Mouse (Mus musculus) liver, embryonic 12.5 days (tissue): ENCODE measurements around the gene Stag3. TPM values are rescaled to one million over a fixed set of nuclear protein-coding genes. Genes with fewer than 3 reads are reported as not detected.

Experiments used
- ATAC-seq: fragments of 200-750 bp; cut with Nextera tagmentation; 2 replicates; pipeline ENCODE4 v1.8.0; 2017; ENCODE audit warnings: moderate number of reproducible peaks, mild to moderate bottlenecking, moderate library complexity
- H3K27ac ChIP-seq: fragments of 300-500 bp; sonication (generic); 2 replicates; pipeline ENCODE4 v1.5.1; 2016; ENCODE audit warnings: mild to moderate bottlenecking
- H3K27me3 ChIP-seq: fragments of 300-500 bp; sonication (generic); replicated peaks from 2 replicates; pipeline ENCODE4 v1.6.1; 2016; ENCODE audit warnings: mild to moderate bottlenecking, moderate library complexity
- H3K36me3 ChIP-seq: fragments of 300-500 bp; sonication (generic); 2 replicates; pipeline ENCODE4 v1.6.1; 2016; ENCODE audit warnings: mild to moderate bottlenecking, moderate library complexity
- H3K4me1 ChIP-seq: fragments of 300-500 bp; sonication (generic); 2 replicates; pipeline ENCODE4 v1.6.1; 2016
- H3K4me2 ChIP-seq: fragments of 300-500 bp; sonication (generic); 2 replicates; pipeline ENCODE4 v1.6.1; 2016; ENCODE audit warnings: mild to moderate bottlenecking, moderate library complexity
- H3K4me3 ChIP-seq: fragments of 300-500 bp; sonication (generic); 2 replicates; pipeline ENCODE4 v1.5.1; 2016; ENCODE audit warnings: mild to moderate bottlenecking, moderate library complexity
- H3K9ac ChIP-seq: fragments of 300-500 bp; sonication (generic); 2 replicates; pipeline ENCODE4 v1.6.1; 2016; ENCODE audit warnings: mild to moderate bottlenecking, moderate library complexity
- H3K9me3 ChIP-seq: fragments of 300-500 bp; sonication (generic); replicated peaks from 2 replicates; pipeline ENCODE4 v1.6.1; 2016; ENCODE audit warnings: mild to moderate bottlenecking, moderate library complexity
- WGBS: fragments of 180-500 bp; shearing (Covaris S2); methylation state at CpG from one replicate; pipeline ENCODE4 v1.1.7; 2016; ENCODE audit not compliant: insufficient replicate concordance; 5-methylcytosine and 5-hydroxymethylcytosine counted together
- polyA plus RNA-seq: library from polyadenylated mRNA; unstranded; fragments of >200 nt; fragmentation: Nextera tagmentation; extraction: Ambion mirVana; gene quantifications from 2 replicates; pipeline ENCODE4 v1.2.1, GENCODE M21; 2016

The Stag3 gene
- polyA plus RNA-seq, 1 experiment from 2014 or later: 3.1 TPM

GRCm38 (mm10) chr5:138271232-138271631 lies 8.8 kb upstream of the Stag3 start:
- Histone ChIP-seq H3K9me3 (no peaks in the 10 kb centered on the region), H3K27ac (no peak overlapping the region), H3K27me3 (peaks cover 63% of the 10 kb centered on the region), H3K36me3 (peaks cover 3% of the 10 kb centered on the region; the same call in 1 of the 2 replicates), H3K4me3 (no peak overlapping the region), H3K4me1 (peaks cover 11% of the 10 kb centered on the region; the same call in 1 of the 2 replicates), H3K4me2 (no peak overlapping the region), H3K9ac (no peak overlapping the region)
- no peak for ATAC-seq
- 45% methylated on average over 3 of the region's 3 CpGs for WGBS

GRCm38 (mm10) chr5:138272409-138272923 lies 7.6 kb upstream of the Stag3 start, which contains the start of gene Gal3st4:
Gene Gal3st4 (minus strand): TSS chr5:138272840.
- H3K9ac ChIP-seq: no peak within 1 kb of the TSS
- H3K27me3 ChIP-seq: peaks cover 75% of the 10 kb centered on the region
- no peak within 1 kb of the TSS for H3K4me2 ChIP-seq
- no peaks in the 10 kb centered on the region for H3K9me3 ChIP-seq
- ATAC-seq: no peak
- H3K4me1 ChIP-seq: peaks cover 11% of the 10 kb centered on the region; the same call in 1 of the 2 replicates
- H3K27ac ChIP-seq: no peak within 1 kb of the TSS
- WGBS: 17% methylated on average over 12 of the region's 12 CpGs
- no peak within 1 kb of the TSS for H3K4me3 ChIP-seq
- H3K36me3 ChIP-seq: no peaks in the 10 kb centered on the region

DNA sequence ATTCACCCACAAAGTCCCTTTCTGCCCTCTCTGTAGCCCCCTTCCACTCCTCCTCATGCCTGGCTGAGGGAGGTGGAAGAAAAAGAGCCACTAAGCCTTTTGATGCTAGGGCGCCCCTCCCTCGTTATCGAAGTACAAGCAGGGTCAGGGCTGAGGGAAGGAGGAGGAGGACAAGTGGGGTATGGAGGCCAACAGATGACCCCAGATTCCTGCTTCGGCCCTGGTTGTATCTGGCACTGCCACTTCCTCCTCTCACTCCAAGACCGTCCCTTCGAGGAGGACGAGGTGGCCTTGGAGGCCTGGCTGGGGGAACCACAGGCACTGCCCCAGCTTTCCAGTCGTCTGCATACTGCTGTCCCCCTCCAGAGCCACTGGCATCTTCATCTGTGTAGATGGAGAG lies 5.9 kb upstream of the Stag3 start:
- no peak overlapping the region for H3K27ac ChIP-seq
- H3K27me3 ChIP-seq: peaks cover 92% of the 10 kb centered on the region
- WGBS: 50% methylated on average over 8 of the region's 8 CpGs
- no peaks in the 10 kb centered on the region for H3K9me3 ChIP-seq
- no peak for ATAC-seq
- H3K9ac ChIP-seq: no peak overlapping the region
- H3K36me3 ChIP-seq: no peaks in the 10 kb centered on the region
- H3K4me2 ChIP-seq: no peak overlapping the region
- peaks cover 19% of the 10 kb centered on the region for H3K4me1 ChIP-seq
- no peak overlapping the region for H3K4me3 ChIP-seq

DNA sequence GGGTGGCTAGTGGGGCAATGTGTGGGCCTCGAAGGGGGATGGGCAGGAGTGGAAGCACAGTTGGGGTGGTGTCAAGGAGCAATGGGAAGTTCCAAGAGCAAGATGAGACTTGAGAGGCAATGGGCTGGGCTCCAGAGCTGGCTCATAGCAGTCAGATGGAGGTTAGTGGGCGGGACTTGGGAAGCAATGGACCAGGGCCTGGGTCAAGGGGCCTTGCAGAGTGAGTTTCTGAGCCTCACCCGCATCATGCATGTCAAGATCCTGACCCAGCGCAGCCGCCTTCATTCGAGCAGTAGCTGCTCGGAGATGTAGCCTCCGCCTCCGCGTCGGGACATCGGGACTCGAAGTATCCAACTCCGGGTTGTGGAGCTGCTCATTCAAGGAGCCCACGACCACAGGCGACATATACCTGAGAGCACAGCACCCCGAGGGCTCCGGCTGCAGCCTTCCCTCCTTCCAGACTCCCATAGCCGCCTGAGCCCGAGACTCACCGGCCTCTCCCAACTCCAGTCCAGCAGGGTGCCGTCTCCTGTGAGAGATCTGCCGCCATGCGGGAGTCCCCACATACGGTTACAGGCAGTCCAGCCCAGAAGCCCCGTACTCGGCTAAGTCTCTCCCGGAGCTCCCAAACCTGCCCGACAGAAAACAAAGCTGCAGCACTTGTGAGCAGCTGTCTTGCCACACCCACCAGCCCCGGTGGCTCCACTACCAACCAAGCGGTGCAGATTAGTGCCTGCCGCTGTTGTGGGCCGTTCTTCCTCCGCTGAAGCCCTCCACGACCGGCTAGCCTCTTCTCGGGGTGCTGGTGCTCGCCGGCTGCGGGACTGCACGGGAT lies 4.6 kb upstream of the Stag3 start:
- Histone ChIP-seq H3K27ac (no peak overlapping the region), H3K27me3 (peaks cover 93% of the 10 kb centered on the region)
- ATAC-seq: no peak

GRCm38 (mm10) chr5:138277994-138278393 lies 2.0 kb upstream of the Stag3 start:
- H3K36me3 ChIP-seq: no peaks in the 10 kb centered on the region
- ATAC-seq: no peak

More for the DNA sequence above, 4.6 kb upstream of the Stag3 start:
- H3K4me1 ChIP-seq: peaks cover 31% of the 10 kb centered on the region
- H3K9me3 ChIP-seq: no peaks in the 10 kb centered on the region
- H3K4me3 ChIP-seq: no peak overlapping the region
- no peaks in the 10 kb centered on the region for H3K36me3 ChIP-seq
- WGBS: 39% methylated on average over 41 of the region's 41 CpGs
- H3K4me2 ChIP-seq: peak overlapping the region; percentile 41
- no peak overlapping the region for H3K9ac ChIP-seq

DNA sequence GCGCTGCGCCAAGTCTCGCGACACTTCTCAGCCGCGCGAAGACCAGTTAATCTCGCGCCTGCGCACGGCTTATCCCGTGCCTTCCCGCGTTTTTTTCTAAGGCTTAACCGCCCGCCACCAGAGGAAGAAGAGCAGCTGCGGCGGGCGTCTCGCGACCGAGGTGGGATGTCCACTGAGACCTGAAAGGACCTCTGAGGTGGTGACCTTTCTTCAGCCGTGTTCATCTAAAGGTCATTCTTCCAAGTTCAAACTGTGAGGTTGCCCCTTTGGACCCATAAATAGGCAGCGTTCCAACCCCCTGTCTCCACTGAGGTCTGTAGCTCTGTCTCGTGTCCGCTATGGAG lies 357 bp downstream of the Stag3 start:
- H3K27me3 ChIP-seq: peaks cover 43% of the 10 kb centered on the region
- peak overlapping the region; percentile 81 for H3K4me2 ChIP-seq
- H3K36me3 ChIP-seq: no peaks in the 10 kb centered on the region
- H3K9me3 ChIP-seq: no peaks in the 10 kb centered on the region
- no peak for ATAC-seq
- no peak overlapping the region for H3K27ac ChIP-seq
- no peak overlapping the region for H3K9ac ChIP-seq
- peaks cover 26% of the 10 kb centered on the region for H3K4me1 ChIP-seq
- 20% methylated on average over 26 of the region's 26 CpGs for WGBS
- H3K4me3 ChIP-seq: peak overlapping the region; percentile 55

More at GRCm38 (mm10) chr5:138277994-138278393, 2.0 kb upstream of the Stag3 start:
- H3K4me3 ChIP-seq: no peak overlapping the region
- 80% methylated on average over 7 of the region's 7 CpGs for WGBS
- H3K27ac ChIP-seq: no peak overlapping the region
- H3K9me3 ChIP-seq: no peaks in the 10 kb centered on the region
- H3K9ac ChIP-seq: no peak overlapping the region
- no peak overlapping the region for H3K4me2 ChIP-seq
- peaks cover 32% of the 10 kb centered on the region for H3K4me1 ChIP-seq
- H3K27me3 ChIP-seq: peaks cover 67% of the 10 kb centered on the region

DNA sequence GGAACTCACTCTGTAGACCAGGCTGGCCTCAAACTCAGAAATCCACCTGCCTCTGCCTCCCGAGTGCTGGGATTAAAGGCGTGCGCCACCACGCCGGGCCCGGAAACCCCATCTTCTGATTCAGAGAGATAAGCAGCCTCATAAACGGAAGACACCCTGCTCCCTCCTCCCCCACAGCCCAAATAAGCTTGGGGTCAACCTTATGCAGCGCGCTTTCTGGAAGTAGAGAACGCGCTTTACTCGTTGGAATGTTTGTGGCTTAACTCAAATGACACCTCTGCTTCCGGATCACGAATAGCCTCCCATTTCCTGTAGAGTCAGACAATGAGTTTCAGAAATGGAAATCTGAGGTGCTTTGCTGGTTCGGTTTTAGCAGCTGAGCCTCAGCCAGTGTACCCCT lies 789 bp downstream of the Stag3 start:
- H3K27ac ChIP-seq: no peak overlapping the region
- 70% methylated on average over 15 of the region's 15 CpGs for WGBS

DNA sequence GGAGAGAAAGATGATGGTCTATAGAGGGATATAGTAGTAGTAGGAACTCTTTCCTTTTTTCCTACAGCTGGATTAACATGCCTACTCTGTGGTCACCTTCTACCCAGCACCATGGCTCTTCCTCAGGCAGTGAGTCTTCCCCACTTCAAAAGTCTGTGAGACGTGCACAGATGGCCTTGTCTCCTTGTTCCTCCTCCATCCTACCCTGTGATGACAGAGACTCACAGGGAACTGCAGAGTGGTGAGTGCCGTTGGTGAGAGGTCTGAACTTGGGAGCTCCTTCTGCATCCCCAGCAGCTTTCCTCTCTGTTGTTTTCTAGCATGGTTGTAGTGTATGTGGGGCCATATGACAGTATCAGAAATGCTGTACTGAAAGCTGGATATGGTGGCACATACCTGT lies 1.8 kb downstream of the Stag3 start:
- ATAC-seq: no peak
- Histone ChIP-seq H3K27ac (no peak overlapping the region), H3K4me2 (no peak overlapping the region)

More for the DNA sequence above, 789 bp downstream of the Stag3 start:
- H3K36me3 ChIP-seq: no peaks in the 10 kb centered on the region
- no peak overlapping the region for H3K4me2 ChIP-seq
- no peak overlapping the region for H3K9ac ChIP-seq
- no peak overlapping the region for H3K4me3 ChIP-seq
- H3K4me1 ChIP-seq: peaks cover 22% of the 10 kb centered on the region
- peaks cover 39% of the 10 kb centered on the region for H3K27me3 ChIP-seq
- H3K9me3 ChIP-seq: no peaks in the 10 kb centered on the region
- no peak for ATAC-seq

DNA sequence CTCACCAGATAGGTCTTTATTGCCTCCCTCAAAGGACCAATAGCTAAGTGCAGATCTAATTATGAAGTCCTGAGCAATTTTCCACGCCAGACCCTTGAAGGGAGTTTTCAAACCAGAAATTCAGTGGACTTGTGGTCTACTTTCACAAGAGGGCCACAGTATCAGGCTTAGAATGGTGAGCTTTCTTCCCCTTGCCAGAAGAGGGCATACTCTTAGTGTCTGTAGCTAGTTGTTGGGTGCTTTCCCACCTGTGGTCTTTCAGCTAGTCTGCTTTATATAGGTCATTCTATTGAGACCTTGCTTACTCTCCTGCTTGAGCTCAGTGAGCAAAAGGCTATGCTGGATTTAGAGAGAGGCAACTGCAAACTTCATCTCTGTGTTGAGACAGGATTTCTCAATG lies 3.5 kb downstream of the Stag3 start:
- 46% methylated on average over 1 of the region's 1 CpGs for WGBS
- Histone ChIP-seq H3K27ac (no peak overlapping the region), H3K36me3 (no peaks in the 10 kb centered on the region), H3K27me3 (peaks cover 13% of the 10 kb centered on the region), H3K4me3 (no peak overlapping the region), H3K9me3 (no peaks in the 10 kb centered on the region), H3K4me2 (no peak overlapping the region), H3K9ac (no peak overlapping the region), H3K4me1 (peaks cover 20% of the 10 kb centered on the region)
- ATAC-seq: no peak

More for the DNA sequence above, 1.8 kb downstream of the Stag3 start:
- Histone ChIP-seq H3K4me1 (peaks cover 21% of the 10 kb centered on the region), H3K27me3 (peaks cover 29% of the 10 kb centered on the region), H3K9me3 (no peaks in the 10 kb centered on the region), H3K4me3 (no peak overlapping the region), H3K36me3 (no peaks in the 10 kb centered on the region), H3K9ac (no peak overlapping the region)
- WGBS: 65% methylated on average over 2 of the region's 2 CpGs

GRCm38 (mm10) chr5:138287861-138288260 lies 7.8 kb downstream of the Stag3 start:
- no peak overlapping the region for H3K4me3 ChIP-seq
- ATAC-seq: no peak

DNA sequence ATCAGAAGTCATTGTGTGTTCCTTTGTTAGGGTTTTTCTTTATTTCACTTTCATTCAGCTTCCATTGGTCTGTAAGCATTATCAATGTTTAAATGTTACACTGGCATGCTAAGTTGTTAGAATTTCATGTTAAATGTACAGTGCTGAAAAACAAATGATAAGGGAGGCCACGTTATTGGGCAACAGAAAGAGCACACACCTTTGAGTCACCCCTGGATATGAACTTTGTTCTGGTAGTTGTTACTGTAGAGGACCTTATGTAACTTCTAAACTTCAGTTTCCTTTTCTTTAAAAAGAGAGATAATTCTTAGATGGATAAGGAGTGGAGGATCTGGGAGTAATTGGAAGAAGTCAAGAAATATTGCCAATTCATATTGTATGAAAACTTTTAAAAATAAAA lies 11.6 kb downstream of the Stag3 start:
- Histone ChIP-seq H3K27me3 (no peaks in the 10 kb centered on the region), H3K9ac (no peak overlapping the region), H3K4me1 (no peaks in the 10 kb centered on the region), H3K27ac (no peak overlapping the region), H3K36me3 (no peaks in the 10 kb centered on the region), H3K4me3 (no peak overlapping the region), H3K9me3 (no peaks in the 10 kb centered on the region), H3K4me2 (no peak overlapping the region)
- no peak for ATAC-seq
- WGBS: 54% methylated on average over 1 of the region's 1 CpGs

More at GRCm38 (mm10) chr5:138287861-138288260, 7.8 kb downstream of the Stag3 start:
- Histone ChIP-seq H3K36me3 (no peaks in the 10 kb centered on the region), H3K27ac (no peak overlapping the region), H3K4me2 (no peak overlapping the region), H3K9me3 (no peaks in the 10 kb centered on the region), H3K4me1 (no peaks in the 10 kb centered on the region), H3K9ac (no peak overlapping the region), H3K27me3 (no peaks in the 10 kb centered on the region)
- WGBS: 58% methylated on average over 3 of the region's 3 CpGs

DNA sequence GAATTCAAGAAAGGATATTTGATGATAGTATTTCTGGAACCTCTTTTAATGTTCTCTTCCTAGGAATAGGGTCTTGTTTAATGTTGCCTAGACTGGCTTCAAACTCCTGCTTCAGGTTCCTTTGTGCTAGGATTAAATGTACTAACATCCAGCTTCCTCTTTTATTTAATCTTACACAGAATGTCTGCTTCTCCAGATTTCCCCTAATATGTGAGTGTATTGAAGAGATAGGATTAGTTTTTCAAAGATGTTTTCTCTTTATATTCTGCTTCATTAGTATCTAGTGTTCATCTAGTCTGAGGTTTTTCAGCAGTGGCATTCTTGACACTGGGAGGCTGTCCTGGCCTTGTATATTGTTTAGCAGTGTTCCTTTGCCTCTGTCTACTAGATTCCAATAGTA lies 14.1 kb downstream of the Stag3 start:
- Histone ChIP-seq H3K4me2 (no peak overlapping the region), H3K36me3 (no peaks in the 10 kb centered on the region), H3K4me3 (no peak overlapping the region), H3K9ac (no peak overlapping the region), H3K27ac (no peak overlapping the region), H3K9me3 (no peaks in the 10 kb centered on the region), H3K27me3 (no peaks in the 10 kb centered on the region), H3K4me1 (no peaks in the 10 kb centered on the region)
- ATAC-seq: no peak
